Mouse (Mus musculus) left cerebral cortex, postnatal 4 days (tissue): ENCODE results near the gene Gpx4. TPM values are rescaled to one million over a fixed set of nuclear protein-coding genes. Genes with fewer than 3 reads are reported as not detected.
A peak's percentile ranks its signal among the peaks of the same experiment; 100 is the strongest.
"Not testable (repeated sequence)": the region's sequence is repeated elsewhere in the genome, so short reads cannot be mapped to it uniquely, and the experiment has no call there.

ENCODE experiments used
- DNase-seq: peaks from one replicate; pipeline ENCODE4 v3.0.0-alpha.2; 2022
- intact Hi-C: fragments of 180-260 bp; cut with DNase I; formaldehyde crosslinking; loops from one replicate; pipeline ENCODE4 v1.15.1; 2025
- total RNA-seq, 2 experiments: library from RNA; stranded (reverse); gene quantifications; 2 replicates each; pipeline ENCODE4 v1.2.3; 2021

Gene Gpx4
- total RNA-seq, 2 experiments from 2014 or later: 311 to 347 TPM

DNA sequence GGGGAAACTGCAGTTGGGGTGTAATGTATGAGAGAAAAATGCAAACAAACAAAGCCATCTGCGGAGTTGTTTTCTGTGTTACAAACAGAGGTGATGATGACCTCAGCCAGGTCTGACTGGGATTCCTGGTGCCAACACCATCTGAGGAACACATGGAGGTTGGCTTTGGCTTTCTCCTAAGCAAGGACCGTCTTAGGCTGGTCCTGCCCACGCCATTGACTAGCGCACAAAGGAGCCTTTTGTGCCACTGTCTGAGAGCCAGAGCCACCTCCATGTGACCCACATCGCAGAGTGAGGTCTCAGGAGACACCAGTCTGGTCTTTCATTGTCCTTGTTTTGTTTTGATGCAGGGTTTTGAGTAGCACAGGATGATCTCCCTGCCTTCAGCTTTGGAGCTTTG, 1.4 kb downstream of the Gpx4 start:
- no peak for DNase-seq
- intact Hi-C loops: no loop called here

DNA sequence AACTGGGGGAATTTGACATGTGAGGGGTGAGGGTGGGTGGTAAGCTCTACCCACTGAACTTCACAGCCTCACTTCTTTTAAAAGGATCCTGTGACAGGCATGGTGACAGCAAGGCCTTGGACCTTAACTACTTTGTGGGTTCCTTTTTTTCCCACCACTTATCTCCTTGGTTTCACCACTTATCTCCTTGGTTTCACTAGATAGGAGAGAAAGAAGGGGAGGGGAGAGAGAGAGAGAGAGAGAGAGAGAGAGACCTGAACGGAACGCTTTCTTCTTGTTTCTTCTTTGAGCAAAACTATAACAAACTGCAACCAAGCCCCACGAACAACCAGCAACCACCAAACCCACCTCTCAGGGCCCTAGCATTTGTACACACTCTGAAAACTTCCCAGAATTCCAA, 1.9 kb downstream of the Gpx4 start:
- DNase-seq: no peak
- intact Hi-C loops: no loop called here

DNA sequence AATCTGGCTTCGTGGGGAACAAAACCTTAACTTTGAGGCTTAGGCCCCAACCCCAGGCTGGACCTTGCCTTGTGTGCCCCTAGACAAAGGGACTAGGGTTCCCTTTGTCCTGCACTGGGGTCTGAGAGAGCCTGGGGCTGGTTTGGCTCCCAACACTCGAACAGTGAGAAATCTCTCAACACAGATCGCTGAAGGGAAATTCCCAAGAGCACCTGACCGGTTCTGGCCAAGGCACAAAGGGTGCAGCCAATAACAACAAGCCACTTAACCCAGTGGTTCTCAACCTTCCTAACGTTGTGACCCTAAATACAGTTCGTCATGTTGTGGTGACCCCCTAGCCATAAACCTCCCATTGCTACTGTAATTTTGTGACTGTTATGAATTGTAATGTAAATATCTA, 3.3 kb downstream of the Gpx4 start:
- intact Hi-C loops: no loop called here
- DNase-seq: no peak

DNA sequence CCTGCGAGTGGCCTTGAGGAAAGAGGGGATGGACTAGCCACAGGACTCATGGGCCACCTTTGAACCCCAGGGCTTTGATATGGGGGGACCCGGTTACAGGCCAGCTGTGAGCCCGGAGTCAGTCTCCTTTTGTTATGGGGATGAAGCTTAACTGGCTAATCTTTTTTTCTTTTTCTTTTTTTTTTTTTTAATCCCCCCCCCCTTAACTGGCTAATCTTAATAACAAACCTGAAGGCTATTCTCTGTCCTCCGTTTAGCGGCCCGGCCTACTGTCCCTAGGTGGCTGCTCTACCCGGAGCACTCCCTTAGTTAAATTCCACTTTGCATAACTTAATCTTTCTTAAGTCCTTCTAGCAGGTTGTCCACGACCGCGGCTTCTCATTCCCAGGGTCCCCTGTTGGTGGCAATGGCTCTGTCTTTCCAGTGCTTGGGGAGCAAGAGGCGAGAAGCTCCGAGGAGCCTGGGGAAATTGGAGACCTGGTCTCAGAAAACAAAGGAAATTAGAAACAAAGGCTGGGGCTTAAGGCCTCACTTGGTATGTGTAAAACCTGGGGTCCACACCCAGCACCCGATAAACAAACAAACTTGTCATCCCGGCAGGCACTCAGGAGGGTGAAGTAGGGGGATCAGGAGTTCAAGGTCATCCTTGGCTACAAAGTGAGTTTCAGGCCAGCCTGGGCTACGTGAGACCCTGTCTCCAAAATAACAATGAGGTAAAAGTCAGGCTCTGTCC, 4.1 kb downstream of the Gpx4 start:
- intact Hi-C loops: no loop called here
- no peak for DNase-seq

DNA sequence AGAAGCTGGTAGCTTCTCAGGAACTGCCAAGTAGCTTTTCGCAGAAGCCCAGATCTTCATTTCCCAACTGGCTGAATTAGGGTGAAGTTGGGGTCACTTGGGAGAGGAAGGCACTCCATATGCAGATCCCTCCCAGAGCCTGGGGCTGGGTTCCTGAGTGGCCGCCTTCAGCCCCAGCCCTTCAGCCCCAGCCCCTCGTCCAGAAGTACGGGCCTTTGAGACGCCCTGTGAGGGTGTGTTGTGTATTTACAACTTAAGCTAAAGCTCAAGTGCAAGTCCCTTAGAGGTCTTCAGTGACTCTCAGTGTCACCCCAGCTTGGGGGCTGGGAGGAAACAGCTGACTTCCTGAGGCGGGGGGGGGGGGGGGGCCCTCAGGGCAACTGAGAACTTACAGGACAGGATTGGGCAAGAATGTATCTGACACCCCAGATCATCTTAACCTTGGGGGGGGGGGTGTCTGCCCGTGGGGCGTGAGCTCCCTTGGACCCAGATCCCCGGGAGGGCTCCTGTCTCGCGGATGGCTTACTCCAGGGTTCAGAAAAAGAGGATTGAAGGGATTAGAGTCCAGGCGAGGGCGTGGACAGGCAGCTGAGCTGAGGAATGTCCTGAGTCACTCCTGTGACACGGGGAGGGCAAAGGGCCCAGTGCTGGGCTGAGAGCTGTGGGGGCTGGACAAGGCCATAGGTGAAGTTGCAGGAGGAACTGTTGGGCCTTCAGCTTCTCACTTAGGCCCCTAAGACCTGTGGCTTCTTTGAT, 4.8 kb downstream of the Gpx4 start:
- intact Hi-C loops: no loop called here
- no peak for DNase-seq

DNA sequence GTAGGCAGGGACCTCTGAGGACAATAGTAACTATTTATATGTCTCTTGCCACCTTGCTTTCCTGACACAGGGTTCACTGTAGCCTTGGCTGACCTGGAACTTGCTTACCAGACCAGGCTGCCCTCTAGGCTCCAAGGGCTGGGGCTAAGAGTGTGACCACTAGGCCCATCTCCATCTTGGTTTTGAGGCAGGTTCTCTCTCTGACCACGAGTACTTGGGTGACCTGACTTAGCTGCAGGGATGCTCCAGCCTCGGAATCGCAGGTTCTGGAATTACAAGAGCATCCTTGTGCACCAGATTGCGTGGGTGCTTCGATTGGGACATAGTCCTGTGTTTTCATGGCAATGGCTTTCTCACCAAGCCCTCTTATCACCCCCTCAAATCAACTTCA, 5.4 kb downstream of the Gpx4 start:
- no peak for DNase-seq
- intact Hi-C loops: no loop called here

DNA sequence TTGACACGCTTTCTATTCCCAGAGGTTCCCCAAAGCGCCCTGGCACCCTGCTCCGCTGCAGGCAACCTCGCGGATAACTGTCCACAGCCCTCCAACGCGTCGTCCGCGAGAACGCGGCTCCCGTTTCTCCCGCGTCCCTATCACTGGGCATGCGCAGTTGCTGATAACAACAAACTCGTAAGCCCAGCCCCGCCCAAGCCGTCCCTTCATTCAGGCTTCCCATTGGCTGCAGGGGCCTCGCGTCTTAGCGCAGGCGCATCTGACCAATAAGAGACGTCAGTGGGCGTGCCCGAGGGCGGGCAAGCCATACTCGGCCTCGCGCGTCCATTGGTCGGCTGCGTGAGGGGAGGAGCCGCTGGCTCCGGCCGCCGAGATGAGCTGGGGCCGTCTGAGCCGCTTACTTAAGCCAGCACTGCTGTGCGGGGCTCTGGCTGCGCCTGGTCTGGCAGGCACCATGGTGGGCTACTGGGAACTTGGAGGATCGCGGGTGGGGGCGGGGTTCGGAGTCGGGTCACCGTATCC, 6.4 kb downstream of the Gpx4 start:
- intact Hi-C loops: no loop called here
- DNase-seq: peak; percentile 100

DNA sequence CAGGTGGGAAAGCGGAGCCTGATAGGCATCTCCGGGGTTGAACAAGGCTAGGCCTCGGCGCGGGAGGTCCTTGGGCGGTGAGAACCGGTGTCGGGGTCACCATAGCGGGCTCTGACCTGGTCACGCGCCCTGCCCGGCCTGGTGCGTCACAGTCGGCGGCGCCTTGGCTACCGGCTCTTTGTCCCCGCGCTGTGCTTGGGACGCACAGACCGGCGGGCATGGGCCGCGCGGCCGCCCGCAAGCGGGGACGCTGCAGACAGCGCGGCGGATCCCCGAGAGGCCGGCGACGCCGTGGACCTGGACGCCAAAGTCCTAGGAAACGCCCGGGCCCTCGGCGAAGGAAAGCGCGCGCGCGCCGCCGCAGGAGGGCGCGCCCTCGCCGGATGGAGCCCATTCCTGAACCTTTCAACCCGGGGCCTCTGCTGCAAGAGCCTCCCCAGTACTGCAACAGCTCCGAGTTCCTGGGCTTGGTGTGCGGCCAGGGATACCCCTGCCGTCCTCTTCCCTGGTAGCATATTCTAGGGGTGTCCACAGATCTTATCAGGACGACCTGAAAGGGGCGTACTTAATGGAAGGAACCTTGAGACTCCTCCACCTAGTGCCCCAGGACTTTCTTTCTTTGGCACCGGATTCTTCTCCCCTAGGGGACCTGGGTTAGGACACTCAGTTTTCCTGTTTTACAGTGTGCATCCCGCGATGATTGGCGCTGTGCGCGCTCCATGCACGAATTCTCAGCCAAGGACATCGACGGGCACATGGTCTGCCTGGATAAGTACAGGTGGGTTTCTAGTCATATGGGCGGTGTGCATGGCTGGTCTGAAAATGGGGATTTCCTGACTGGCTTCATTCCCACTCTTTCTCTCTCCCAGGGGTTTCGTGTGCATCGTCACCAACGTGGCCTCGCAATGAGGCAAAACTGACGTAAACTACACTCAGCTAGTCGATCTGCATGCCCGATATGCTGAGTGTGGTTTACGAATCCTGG, 7.2 kb downstream of the Gpx4 start:
- intact Hi-C loops: no loop called here
- peak; percentile 54 for DNase-seq

DNA sequence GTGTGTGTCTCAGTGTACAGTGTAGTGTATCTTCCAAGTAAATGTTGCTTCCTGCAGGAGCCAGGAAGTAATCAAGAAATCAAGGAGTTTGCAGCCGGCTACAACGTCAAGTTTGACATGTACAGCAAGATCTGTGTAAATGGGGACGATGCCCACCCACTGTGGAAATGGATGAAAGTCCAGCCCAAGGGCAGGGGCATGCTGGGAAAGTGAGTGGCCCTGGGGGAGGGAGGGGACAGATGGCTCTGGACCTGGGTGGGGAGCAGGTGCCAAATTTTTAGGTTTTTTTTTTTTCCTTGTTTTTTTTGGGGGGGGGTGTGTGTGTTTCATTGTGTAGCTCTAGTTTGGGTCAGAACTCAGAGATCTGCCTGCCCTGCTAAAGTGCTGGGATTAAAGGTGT, 7.9 kb downstream of the Gpx4 start:
- DNase-seq, intact Hi-C loops: not testable (repeated sequence)

DNA sequence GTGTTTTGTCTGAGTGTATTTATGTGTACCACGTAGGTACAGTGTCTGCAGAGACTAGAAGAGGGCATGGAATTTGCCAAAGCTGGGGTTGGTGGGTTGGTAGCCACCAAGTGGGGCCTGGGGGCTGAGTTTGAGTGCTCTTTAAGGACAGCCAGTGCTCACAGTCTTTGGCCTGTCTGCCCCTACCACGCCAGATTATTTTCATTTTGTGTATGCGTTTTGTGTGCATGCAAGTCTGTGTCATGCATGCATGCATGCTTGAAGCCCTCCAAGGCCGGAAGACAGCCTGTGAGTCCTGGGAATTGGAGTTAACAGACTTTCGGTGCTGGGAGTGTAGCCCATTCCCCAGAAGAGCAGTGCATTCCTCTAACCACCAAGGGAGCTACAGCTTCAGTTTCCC, 8.4 kb downstream of the Gpx4 start:
- intact Hi-C loops: no loop called here
- DNase-seq: no peak

DNA sequence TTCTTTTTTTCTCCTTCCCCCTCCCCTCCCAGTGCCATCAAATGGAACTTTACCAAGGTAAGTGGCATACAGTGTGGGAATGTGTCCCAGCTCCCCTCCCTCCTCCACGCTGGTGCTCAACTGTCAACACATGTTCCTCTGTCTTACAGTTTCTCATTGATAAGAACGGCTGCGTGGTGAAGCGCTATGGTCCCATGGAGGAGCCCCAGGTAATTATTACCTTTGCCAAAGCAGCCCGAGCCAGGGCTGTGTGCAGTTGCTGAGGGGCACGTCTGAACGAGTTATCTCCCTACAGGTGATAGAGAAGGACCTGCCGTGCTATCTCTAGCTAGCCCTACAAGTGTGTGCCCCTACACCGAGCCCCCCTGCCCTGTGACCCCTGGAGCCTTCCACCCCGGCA, 8.9 kb downstream of the Gpx4 start:
- intact Hi-C loops: no loop called here

DNA sequence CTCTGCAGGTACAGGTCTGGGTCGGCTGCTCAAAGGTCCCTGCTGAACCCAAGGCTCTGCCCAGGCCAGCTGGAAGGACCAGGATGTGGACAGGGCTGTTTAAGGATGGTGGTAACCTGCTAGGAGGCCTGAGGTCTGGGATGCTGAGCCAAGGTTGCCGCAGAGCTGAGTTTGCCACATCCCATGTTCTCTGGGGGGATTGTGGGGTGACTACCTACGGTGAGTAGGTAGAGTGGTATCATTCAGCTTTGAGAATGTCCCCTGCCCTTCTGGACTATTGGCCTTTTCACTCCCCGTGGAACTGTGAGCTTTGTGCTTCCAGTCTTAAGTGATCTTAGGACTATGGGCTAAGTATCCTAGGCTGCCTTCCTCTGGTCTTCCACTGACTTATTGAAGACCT, 9.5 kb downstream of the Gpx4 start:
- intact Hi-C loops: no loop called here
- no peak for DNase-seq

More for the DNA sequence above, 8.9 kb downstream of the Gpx4 start:
- DNase-seq: no peak

DNA sequence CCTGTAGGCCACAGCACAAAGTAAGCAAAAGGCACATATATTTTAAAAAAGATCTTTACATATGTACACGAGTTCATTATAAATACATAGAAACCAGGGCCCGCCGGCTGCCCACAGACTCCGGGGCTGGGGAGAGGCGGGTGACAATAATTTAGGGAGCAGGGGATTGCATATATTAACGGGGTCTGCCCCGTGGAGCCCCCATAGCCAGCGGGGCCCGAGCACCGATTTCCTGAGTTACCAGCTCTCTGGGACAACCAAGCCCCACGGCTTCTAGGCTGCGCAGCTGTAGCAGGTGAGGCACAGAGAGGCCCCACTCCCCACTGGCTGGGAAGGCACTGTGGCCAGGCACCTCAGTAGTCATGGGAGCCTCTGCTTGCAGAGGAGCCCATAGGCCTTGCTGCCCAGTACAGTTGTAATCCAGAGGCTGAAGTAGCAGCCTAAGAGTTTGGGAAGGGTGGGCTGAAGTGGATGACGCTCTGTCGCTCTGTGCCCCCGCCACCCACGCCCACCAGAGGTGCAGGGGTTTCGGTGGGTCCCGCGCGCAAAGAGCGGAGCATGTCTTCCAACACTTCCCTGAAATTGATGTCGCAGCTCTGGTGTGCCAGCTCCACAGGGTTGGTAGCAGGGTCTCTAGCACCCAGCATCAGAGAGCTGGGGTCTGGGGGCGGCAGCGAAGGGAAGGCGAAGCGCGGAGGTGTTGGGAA, 10.2 kb downstream of the Gpx4 start:
- DNase-seq: no peak
- intact Hi-C loops: no loop called here

DNA sequence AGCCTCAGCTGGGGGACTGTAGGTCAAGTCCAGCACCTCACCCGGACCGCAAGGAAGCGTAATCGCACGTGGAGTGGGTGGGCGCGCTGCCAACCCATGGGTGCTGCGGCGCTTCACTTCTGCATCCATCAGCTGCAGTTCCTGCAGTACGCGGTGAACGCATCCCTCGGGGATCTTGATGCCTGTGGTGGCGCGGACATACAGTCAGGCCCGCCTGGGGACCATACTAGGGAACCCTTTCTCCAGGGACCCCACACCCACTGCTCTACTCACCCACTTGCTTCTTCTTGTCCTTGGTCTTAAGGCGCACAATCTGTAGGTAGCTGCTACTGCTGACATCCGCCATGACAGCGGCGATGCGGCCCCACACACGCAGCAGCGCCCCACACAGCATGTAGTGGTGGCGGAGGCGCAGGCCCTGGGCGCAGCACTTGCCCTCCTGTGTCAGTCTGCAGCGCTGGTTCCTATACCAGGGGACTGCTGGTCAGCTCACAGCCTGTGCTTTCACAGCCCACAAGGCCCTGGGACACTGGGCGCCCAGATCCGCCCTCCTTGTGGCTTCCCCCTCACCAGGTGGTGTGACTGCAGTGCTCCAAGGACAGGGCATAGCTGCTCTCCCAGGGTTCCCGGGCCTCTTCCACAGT, 10.8 kb downstream of the Gpx4 start:
- no peak for DNase-seq
- intact Hi-C loops: no loop called here

DNA sequence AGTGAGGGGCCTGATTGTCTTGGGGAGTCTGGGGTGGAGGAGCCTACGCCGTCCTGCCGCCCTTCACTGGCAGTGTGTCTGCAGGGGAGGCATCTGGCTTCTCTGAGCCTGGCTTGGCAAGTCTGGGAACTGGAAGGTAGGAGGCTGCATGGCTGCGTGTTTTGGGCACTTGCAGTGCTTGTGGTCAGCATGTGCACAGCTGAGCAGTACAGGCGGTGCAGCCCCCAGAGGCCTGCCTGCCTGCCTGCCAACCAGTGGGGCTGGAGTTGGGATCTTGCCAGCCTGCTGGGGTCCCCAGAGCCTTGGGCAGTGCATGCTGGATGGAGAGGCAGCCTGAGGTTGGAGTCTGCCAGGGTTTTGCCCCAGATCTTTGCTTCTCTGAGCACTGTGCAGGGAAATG, 16.1 kb downstream of the Gpx4 start:
- intact Hi-C loops: no loop called here
- DNase-seq: peak; percentile 85

DNA sequence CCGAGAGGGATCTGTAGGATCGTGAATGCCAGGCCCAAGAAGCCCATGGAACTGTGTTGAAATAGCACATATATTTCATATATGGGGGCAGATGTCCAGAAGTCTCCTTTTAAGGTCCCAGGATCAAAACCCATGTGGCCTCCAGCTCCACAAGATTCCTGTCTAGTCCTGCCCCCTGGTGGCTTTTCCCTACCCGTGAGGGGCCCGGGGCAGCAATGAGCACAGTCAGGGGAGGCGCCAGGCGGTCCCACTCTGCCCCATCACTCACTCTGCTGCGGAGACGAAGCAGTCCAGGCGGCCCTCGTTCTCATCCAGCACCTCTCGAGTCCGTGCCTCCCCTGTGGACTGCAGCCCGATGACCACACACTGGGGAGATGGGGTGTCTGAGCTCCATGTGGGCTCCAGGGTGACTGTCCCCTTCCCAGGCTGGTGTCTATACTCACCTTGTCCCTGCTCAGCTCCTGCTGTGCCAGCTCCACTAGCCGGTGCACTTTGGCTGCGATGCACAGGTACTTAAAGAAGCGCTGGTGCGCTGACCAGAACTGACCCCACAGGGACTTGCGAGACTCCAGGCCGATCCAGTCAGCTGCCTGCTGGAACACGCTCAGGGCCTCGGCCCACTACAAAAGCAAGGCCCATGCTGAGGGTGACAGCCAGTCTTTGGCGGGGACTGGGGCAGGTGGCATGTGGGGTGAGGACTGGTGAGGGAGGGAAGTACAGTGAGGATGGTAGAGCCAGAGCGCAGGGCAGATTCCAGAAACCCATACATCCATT, 17.1 kb downstream of the Gpx4 start:
- DNase-seq: no peak
- intact Hi-C loops: no loop called here

DNA sequence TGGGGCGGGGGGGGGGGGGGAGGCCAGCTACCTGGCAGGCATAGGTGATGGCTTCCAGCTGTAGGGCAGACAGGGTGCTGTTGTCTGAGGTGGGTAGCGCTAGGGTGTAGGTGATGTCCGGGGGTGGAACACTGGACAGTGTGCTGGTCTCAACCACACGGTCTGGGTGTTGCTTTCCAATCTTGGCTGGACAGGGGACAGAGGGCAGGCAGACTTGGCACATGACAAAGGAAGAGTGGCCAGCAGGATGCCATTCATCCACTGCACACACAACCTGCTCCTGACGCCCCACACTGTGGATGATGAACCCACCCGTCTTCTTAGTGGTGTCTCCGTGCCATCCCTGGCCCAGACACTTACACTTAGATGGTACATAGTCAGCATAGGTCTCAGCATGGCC, 22.3 kb downstream of the Gpx4 start:
- intact Hi-C loops: no loop called here
- DNase-seq: no peak

DNA sequence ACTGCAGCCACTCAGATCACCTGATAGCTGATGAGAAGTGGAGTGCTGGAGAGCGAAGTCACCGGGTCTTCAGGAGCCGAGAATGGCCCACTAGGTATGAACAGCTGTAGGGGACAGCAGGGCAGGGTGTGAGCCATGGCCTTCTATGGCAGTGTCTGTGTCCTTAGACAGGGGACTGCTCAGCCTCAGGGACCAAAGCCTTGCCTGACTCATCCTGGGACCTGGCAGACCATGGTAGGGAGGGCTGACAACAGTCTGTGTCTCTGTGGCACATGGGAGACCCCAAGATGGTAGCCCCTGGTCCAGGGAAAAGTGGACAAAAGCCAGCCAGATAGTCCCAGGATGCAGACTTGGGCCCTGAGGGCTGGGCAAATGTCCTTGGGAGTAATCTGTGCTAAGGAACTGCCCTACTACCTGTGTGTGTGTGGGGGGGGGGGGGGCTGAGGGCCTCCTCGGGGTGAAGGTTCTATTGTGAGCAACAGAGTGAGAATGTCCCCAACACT, 23.0 kb downstream of the Gpx4 start:
- intact Hi-C loops: no loop called here
- no peak for DNase-seq
